Mouse (Mus musculus): ENCODE data around the gene Fbxl14. TPM values are rescaled to one million over a fixed set of nuclear protein-coding genes. Genes with fewer than 3 reads are reported as not detected.

Fbxl14 gene
- polyA plus RNA-seq, 1 experiment from 2014 or later, result 3.1 TPM

DNA sequence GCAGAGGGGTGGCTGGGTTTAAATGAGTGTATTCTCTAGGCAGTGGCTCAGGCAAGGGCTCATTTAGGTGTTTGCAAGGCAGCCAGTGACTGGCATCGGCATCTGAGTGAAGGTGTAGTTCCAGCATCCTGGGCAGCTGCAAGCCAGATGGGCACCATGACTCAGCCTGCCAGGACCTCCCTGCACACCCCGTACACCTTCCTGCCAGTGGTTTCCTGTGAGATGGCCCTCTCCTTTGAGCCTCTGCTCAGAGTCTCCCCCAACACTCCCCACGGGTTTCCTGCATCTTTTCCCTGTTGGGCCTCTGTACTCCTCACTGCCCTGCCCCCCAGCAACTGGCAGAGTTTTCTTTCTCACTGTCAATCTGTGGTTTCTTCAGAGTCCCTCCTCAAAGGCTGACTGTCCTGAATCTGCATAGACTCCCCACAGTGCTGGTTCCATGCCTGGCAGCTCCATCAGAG is 42.5 kb downstream of the Fbxl14 start:
- Histone ChIP-seq H3K4me1 (replicated peaks; ENCODE audit: control insufficient read depth, insufficient read depth, low read length) (no peaks in the 10 kb centered on the region; the same call in 1 of the 2 replicates), H3K4me2 (replicated peaks) (no peak overlapping the region), H3K27ac (no peak overlapping the region), H3K9ac (no peak overlapping the region), H3K9me3 (ENCODE audit: control insufficient read depth, low read length) (peaks cover 10% of the 10 kb centered on the region; the same call in 1 of the 2 replicates), H3K36me3 (replicated peaks; ENCODE audit: control insufficient read depth, insufficient read depth) (no peaks in the 10 kb centered on the region), H3K4me3 (replicated peaks; ENCODE audit: low read length) (no peak overlapping the region), H3K27me3 (ENCODE audit: control insufficient read depth, insufficient read depth, low read length) (no peaks in the 10 kb centered on the region)
- ATAC-seq (ENCODE audit: low FRiP score), result no peak
- DNase-seq (ENCODE audit: low spot score), result no peak
- 29% methylated on average over 3 of the region's 3 CpGs for WGBS

DNA sequence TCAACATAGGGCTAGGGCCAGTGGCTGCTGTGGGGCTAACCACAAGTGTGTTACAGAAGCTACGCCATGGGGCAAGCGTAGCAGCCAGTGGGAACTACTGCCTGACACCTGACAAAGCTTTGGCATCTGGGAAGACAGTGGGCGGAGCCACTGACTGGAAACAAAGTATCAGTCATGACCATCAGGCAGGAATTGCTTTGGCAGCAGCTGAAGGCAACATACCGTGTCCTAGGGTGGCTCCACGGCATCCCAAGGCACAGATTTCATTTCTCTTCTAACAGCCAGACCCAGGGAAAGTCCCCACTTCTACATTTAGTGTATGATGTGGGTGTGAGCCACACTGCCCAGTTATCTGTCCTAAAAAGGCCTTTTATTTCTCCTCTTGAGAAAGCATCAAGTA is 47.0 kb downstream of the Fbxl14 start:
- no peaks in the 10 kb centered on the region for H3K27me3 ChIP-seq (ENCODE audit: control insufficient read depth, insufficient read depth, low read length)
- no peak overlapping the region for H3K4me2 ChIP-seq (replicated peaks)
- ATAC-seq (ENCODE audit: low FRiP score), result no peak
- no peak overlapping the region for H3K9ac ChIP-seq
- H3K27ac ChIP-seq, result no peak overlapping the region
- no peaks in the 10 kb centered on the region; the same call in 1 of the 2 replicates for H3K4me1 ChIP-seq (replicated peaks; ENCODE audit: control insufficient read depth, insufficient read depth, low read length)
- DNase-seq (ENCODE audit: low spot score), result no peak
- 71% methylated on average over 5 of the region's 5 CpGs for WGBS
- no peaks in the 10 kb centered on the region for H3K36me3 ChIP-seq (replicated peaks; ENCODE audit: control insufficient read depth, insufficient read depth)
- H3K9me3 ChIP-seq (ENCODE audit: control insufficient read depth, low read length), result no peaks in the 10 kb centered on the region
- no peak overlapping the region for H3K4me3 ChIP-seq (replicated peaks; ENCODE audit: low read length)

DNA sequence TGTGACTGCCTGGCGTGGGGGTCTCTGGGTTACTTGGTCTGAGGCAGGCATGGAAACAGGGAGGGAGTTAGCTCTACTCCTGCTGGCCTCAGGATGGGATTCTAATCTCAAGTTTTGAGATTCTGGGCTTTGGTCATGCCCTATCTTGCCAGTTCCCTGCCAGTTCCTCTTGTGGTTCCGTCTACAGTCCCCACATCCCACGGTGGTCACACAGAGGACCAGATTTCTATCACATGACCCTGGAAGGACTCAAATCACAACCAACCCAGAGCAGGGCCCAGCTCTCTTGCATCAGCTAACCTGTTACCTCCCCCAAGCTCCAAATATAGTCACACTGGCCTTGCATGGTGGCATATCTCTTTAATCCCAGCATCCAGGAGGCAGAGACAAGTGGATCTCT is 50.2 kb downstream of the Fbxl14 start:
- H3K36me3 ChIP-seq (replicated peaks; ENCODE audit: control insufficient read depth, insufficient read depth), result no peaks in the 10 kb centered on the region
- H3K27ac ChIP-seq, result no peak overlapping the region
- no peak overlapping the region for H3K9ac ChIP-seq
- H3K9me3 ChIP-seq (ENCODE audit: control insufficient read depth, low read length), result no peaks in the 10 kb centered on the region
- WGBS, result 86% methylated on average over 3 of the region's 3 CpGs
- H3K4me1 ChIP-seq (replicated peaks; ENCODE audit: control insufficient read depth, insufficient read depth, low read length), result no peaks in the 10 kb centered on the region
- DNase-seq (ENCODE audit: low spot score) (no peak), ATAC-seq (ENCODE audit: low FRiP score) (no peak)
- H3K4me2 ChIP-seq (replicated peaks), result no peak overlapping the region
- H3K4me3 ChIP-seq (replicated peaks; ENCODE audit: low read length), result no peak overlapping the region
- no peaks in the 10 kb centered on the region for H3K27me3 ChIP-seq (ENCODE audit: control insufficient read depth, insufficient read depth, low read length)

Other genes starting within 250 kb of the Fbxl14 start
- gene Cacna2d4, start 243.1 kb upstream of the Fbxl14 start, polyA plus RNA-seq (2014; fragmentation: Nextera tagmentation; extraction: Ambion mirVana), result 0.35 and 0.57 TPM in 2 replicates
- gene Lrtm2, start 148.9 kb upstream of the Fbxl14 start, polyA plus RNA-seq (2014; fragmentation: Nextera tagmentation; extraction: Ambion mirVana), result 7.8 and 13.2 TPM in 2 replicates
- gene Adipor2, start 62.0 kb upstream of the Fbxl14 start, polyA plus RNA-seq (2014; fragmentation: Nextera tagmentation; extraction: Ambion mirVana), result 27.3 and 27.8 TPM in 2 replicates
- gene Wnt5b, start 64.7 kb downstream of the Fbxl14 start, polyA plus RNA-seq (2014; fragmentation: Nextera tagmentation; extraction: Ambion mirVana), result 6.3 and 6.6 TPM in 2 replicates